Mouse (Mus musculus) cerebellum, adult 2 months (tissue): ENCODE results near the gene Sh3pxd2a. TPM values are rescaled to one million over a fixed set of nuclear protein-coding genes. Genes with fewer than 3 reads are reported as not detected.

Experiments
- DNase-seq, 2 experiments: peaks; one replicate each; pipeline ENCODE4 v3.0.0; 2021
- H3K27ac ChIP-seq: fragments of 200-500 bp; 2 replicates; pipeline ENCODE4 v1.5.1; 2012; ENCODE audit warnings: low read length, control low read depth, inconsistent platforms; ENCODE audit not compliant: insufficient read depth
- H3K27me3 ChIP-seq: fragments of 200-500 bp; 2 replicates; pipeline ENCODE4 v1.6.1; 2012; ENCODE audit warnings: inconsistent platforms, mild to moderate bottlenecking, low read length, moderate library complexity; ENCODE audit not compliant: control insufficient read depth, insufficient read depth
- H3K4me1 ChIP-seq: fragments of 200-500 bp; 2 replicates; pipeline ENCODE4 v1.6.1; 2011; ENCODE audit warnings: low read length; ENCODE audit not compliant: control insufficient read depth, insufficient read depth
- H3K4me3 ChIP-seq: fragments of 200-500 bp; replicated peaks from 2 replicates; pipeline ENCODE3; 2011; ENCODE audit warnings: mild to moderate bottlenecking, low read depth, low read length, control low read depth; ENCODE audit not compliant: insufficient read depth
- CTCF ChIP-seq: fragments of 200-500 bp; IDR thresholded peaks from 2 replicates; pipeline ENCODE4 v1.5.1; 2011; ENCODE audit warnings: low read depth, mild to moderate bottlenecking, control low read depth, low read length, moderate library complexity, borderline replicate concordance; ENCODE audit not compliant: insufficient read depth
- POLR2A ChIP-seq: fragments of 200-500 bp; IDR thresholded peaks from 2 replicates; pipeline ENCODE4 v1.6.1; 2011; ENCODE audit warnings: low read length, control low read depth, borderline replicate concordance; ENCODE audit not compliant: insufficient read depth
- WGBS: fragments of 180-500 bp; shearing (Covaris S2); methylation state at CpG from one replicate; pipeline ENCODE4 v1.1.7; 2018; 5-methylcytosine and 5-hydroxymethylcytosine counted together
- polyA plus RNA-seq: library from polyadenylated mRNA; depleted of rRNA; stranded (reverse); fragments of >200 nt; gene quantifications from 2 replicates; pipeline ENCODE4 v1.2.3, GENCODE M21; 2012

Sh3pxd2a gene
- polyA plus RNA-seq, 1 experiment: 7.9 TPM

GRCm38 (mm10) chr19:47315091-47315916 is 148.9 kb downstream of the Sh3pxd2a start:
- no peak overlapping the region for H3K27ac ChIP-seq
- H3K27me3 ChIP-seq: no peaks in the 10 kb centered on the region
- WGBS: 91% methylated on average over 14 of the region's 14 CpGs
- H3K4me3 ChIP-seq: no peak overlapping the region
- no peak for DNase-seq
- peaks cover 19% of the 10 kb centered on the region for H3K4me1 ChIP-seq
- TF ChIP-seq POLR2A: no peak
- TF ChIP-seq CTCF: no peak

- TF ChIP-seq POLR2A (no peak), CTCF (no peak)
- Histone ChIP-seq H3K4me1 (peaks cover 16% of the 10 kb centered on the region), H3K27me3 (no peaks in the 10 kb centered on the region), H3K4me3 (peak overlapping the region; percentile 6), H3K27ac (no peak overlapping the region)
- 30% methylated on average over 49 of the region's 49 CpGs for WGBS
- no peak for DNase-seq
These were observed 149.9 kb downstream of the Sh3pxd2a start for GRCm38 (mm10) chr19:47314076-47314941.

DNA sequence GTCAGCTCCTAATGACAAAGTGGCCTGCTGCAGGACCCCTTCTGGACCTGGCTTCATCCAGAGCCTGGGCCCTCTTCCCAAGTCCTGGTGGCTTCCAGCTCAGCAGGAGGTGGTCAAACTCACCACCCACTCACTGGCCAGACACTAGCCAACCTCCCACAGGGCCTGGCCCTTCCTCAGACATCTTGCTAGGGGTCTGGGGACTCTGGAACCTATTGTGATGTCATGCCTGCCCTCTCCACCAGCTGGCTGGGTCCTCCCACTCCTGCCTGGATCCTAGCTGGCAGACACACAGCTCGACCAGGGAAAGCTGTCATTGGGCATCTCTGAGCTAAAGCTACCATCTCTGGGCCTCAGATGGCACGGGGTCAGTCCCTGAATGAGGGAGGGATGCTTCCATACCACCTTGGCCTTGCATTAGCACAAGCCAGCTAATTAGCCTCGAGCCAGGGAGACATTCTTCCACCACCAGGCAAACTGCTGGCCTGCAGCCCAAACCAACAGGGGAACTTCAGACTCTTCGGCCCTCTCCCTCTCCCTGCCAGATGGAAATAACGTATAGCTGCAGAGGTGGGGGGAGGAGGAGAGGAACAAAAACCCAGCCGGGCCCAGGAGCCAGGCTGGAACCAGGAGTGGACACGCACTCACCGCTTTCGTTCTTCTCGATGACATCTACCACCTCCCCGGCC is 150.7 kb downstream of the Sh3pxd2a start:
- H3K4me3 ChIP-seq: peak overlapping the region; percentile 6
- no peak for TF ChIP-seq POLR2A
- no peak for TF ChIP-seq CTCF
- DNase-seq: peak; percentile 60 to 65
- H3K27ac ChIP-seq: no peak overlapping the region
- 22% methylated on average over 11 of the region's 11 CpGs for WGBS
- no peaks in the 10 kb centered on the region for H3K27me3 ChIP-seq
- peaks cover 16% of the 10 kb centered on the region for H3K4me1 ChIP-seq

DNA sequence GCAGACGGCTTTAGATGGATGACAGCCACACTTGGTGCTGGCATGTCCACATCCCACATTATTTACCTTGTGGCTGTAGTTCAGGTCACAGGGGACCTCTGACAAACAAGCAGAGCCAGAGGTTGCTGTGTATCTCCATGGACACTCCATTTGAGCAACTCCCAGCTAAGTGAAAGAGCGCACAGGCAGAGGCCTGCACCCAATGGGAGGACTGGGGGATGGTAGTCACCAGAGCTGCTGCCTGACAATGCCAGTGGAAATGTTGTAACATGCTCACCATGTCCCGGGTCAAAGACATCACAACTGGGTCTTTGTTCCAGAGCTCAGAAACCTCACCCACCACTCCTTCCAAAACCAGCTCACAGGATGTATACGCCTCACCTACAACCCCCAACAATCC is 153.0 kb downstream of the Sh3pxd2a start:
- Histone ChIP-seq H3K4me1 (peaks cover 20% of the 10 kb centered on the region), H3K27me3 (no peaks in the 10 kb centered on the region), H3K27ac (no peak overlapping the region), H3K4me3 (no peak overlapping the region)
- DNase-seq: no peak
- no peak for TF ChIP-seq CTCF
- TF ChIP-seq POLR2A: no peak
- 91% methylated on average over 4 of the region's 4 CpGs for WGBS

DNA sequence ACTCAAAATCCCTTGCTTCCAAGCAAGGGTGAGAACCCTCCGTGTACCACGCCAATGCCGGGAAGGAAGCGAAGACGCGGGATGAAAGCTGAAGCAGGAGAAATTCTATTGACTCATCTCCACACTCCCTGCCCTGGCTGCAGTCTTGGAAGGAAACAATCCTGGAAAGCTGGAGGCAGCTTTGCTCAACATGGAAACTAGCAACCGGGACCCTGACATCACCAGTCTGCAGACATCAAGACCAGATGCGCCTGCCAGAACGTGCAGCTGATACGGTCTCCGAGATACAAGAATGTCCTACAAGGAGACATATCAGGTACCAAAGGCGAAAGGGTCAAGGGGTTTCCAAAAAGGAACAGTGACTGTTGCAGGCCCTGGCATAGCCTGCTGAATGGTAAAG is 154.4 kb downstream of the Sh3pxd2a start:
- no peak overlapping the region for H3K27ac ChIP-seq
- no peak for TF ChIP-seq POLR2A
- no peak for TF ChIP-seq CTCF
- no peak overlapping the region for H3K4me3 ChIP-seq
- no peak for DNase-seq
- H3K4me1 ChIP-seq: peaks cover 34% of the 10 kb centered on the region
- no peaks in the 10 kb centered on the region for H3K27me3 ChIP-seq
- 97% methylated on average over 12 of the region's 12 CpGs for WGBS

DNA sequence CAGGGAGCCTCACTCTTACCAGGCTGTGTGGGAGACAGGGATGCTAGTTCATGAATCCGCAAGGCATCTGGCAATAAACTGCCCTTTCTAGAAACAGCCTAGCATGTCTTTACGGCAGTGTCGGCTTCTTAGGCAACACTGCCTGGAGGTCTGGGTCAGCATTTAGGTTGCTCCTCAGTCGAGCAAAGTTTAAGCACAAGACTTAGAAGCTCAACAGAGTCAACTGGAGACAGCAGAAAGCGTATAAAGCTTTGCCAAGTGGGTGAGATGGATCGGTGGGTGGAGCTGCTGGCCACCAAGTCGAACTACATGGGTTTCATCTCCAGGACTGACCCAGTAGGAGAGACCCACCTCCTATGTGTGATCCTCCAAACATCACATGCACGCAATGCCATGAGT is 157.3 kb downstream of the Sh3pxd2a start:
- Histone ChIP-seq H3K27me3 (no peaks in the 10 kb centered on the region), H3K4me3 (no peak overlapping the region), H3K4me1 (peaks cover 32% of the 10 kb centered on the region), H3K27ac (no peak overlapping the region)
- TF ChIP-seq POLR2A (no peak), CTCF (no peak)
- 99% methylated on average over 8 of the region's 8 CpGs for WGBS
- no peak for DNase-seq

- Histone ChIP-seq H3K4me1 (peaks cover 32% of the 10 kb centered on the region), H3K4me3 (no peak overlapping the region), H3K27me3 (no peaks in the 10 kb centered on the region), H3K27ac (no peak overlapping the region)
- 95% methylated on average over 14 of the region's 14 CpGs for WGBS
- TF ChIP-seq POLR2A (no peak), CTCF (no peak)
- no peak for DNase-seq
These were observed 157.9 kb downstream of the Sh3pxd2a start for GRCm38 (mm10) chr19:47306128-47306916.
